Mouse (Mus musculus) myocyte (in vitro differentiated cells): ENCODE data around the gene Fndc9. TPM values are rescaled to one million over a fixed set of nuclear protein-coding genes. Genes with fewer than 3 reads are reported as not detected.

Experiments
- H3K27me3 ChIP-seq: one replicate; pipeline ENCODE4 v1.6.1; 2011; ENCODE audit not compliant: control insufficient read depth, insufficient read depth, insufficient read length
- H3K36me3 ChIP-seq: one replicate; pipeline ENCODE4 v1.6.1; 2011; ENCODE audit not compliant: control insufficient read depth, insufficient read depth
- H3K4me2 ChIP-seq: one replicate; pipeline ENCODE4 v1.6.1; 2011; ENCODE audit warnings: low read depth, control low read depth
- H3K4me3 ChIP-seq: one replicate; pipeline ENCODE4 v1.5.1; 2011; ENCODE audit warnings: mild to moderate bottlenecking, control low read depth, moderate library complexity
- H3K79me2 ChIP-seq: one replicate; pipeline ENCODE4 v1.6.1; 2011; ENCODE audit not compliant: control insufficient read depth, insufficient read depth
- H3ac ChIP-seq: one replicate; pipeline ENCODE4 v1.6.1; 2011; ENCODE audit not compliant: control insufficient read depth, insufficient read length
- CEBPB ChIP-seq: IDR thresholded peaks from 2 replicates; pipeline ENCODE4 v1.6.1; 2011; ENCODE audit warnings: mild to moderate bottlenecking, moderate library complexity; ENCODE audit not compliant: poor library complexity, insufficient read depth, severe bottlenecking
- E2F4 ChIP-seq: IDR thresholded peaks from one replicate; pipeline ENCODE4 v1.6.1; 2011; ENCODE audit warnings: mild to moderate bottlenecking, control low read depth, moderate library complexity; ENCODE audit not compliant: insufficient read depth
- MAX ChIP-seq: IDR thresholded peaks from one replicate; pipeline ENCODE4 v1.6.1; 2011; ENCODE audit warnings: low read depth, mild to moderate bottlenecking, control low read depth
- MYOD1 ChIP-seq, 3 experiments: IDR thresholded peaks; one replicate each; pipeline ENCODE4 v1.6.1; 2011; ENCODE audit warnings: control low read depth in 2 of 3, low read depth in 2 of 3, mild to moderate bottlenecking in 2 of 3, moderate library complexity in 1 of 3; ENCODE audit not compliant: insufficient read length in 2 of 3, control insufficient read depth in 1 of 3
- MYOG ChIP-seq, 3 experiments: IDR thresholded peaks; one replicate each; pipeline ENCODE4 v1.6.1; 2011; ENCODE audit warnings: control low read depth in 2 of 3, low read depth in 2 of 3, mild to moderate bottlenecking in 2 of 3; ENCODE audit not compliant: insufficient read length in 2 of 3, control insufficient read depth in 1 of 3, insufficient read depth in 1 of 3
- POLR2A ChIP-seq: IDR thresholded peaks from one replicate; pipeline ENCODE4 v1.6.1; 2011; ENCODE audit warnings: low read depth, mild to moderate bottlenecking, control low read depth, moderate library complexity; ENCODE audit not compliant: insufficient read length
- POLR2AphosphoS2 ChIP-seq: IDR thresholded peaks from one replicate; pipeline ENCODE4 v1.6.1; 2011; ENCODE audit warnings: low read depth, control low read depth; ENCODE audit not compliant: insufficient read length
- REST ChIP-seq: IDR thresholded peaks from one replicate; pipeline ENCODE4 v1.6.1; 2011; ENCODE audit warnings: mild to moderate bottlenecking, control low read depth, moderate library complexity; ENCODE audit not compliant: insufficient read depth, insufficient read length
- SRF ChIP-seq: IDR thresholded peaks from one replicate; pipeline ENCODE4 v1.6.1; 2011; ENCODE audit warnings: low read depth; ENCODE audit not compliant: control insufficient read depth, insufficient read length
- TCF12 ChIP-seq: IDR thresholded peaks from one replicate; pipeline ENCODE4 v1.6.1; 2011; ENCODE audit warnings: mild to moderate bottlenecking, control low read depth; ENCODE audit not compliant: poor library complexity, insufficient read depth, severe bottlenecking
- TCF3 ChIP-seq: IDR thresholded peaks from one replicate; pipeline ENCODE4 v1.6.1; 2011; ENCODE audit warnings: low read depth, control low read depth; ENCODE audit not compliant: insufficient read length
- USF1 ChIP-seq: IDR thresholded peaks from one replicate; pipeline ENCODE4 v1.6.1; 2011; ENCODE audit warnings: low read depth, mild to moderate bottlenecking, control low read depth, moderate library complexity
- polyA plus RNA-seq: library from polyadenylated mRNA; unstranded; fragments of >200 nt; fragmentation: generic; extraction: Trizol; gene quantifications from one replicate; pipeline ENCODE4 v1.2.1, GENCODE M21; 2012; ENCODE audit warnings: missing spikeins

Gene Fndc9
- 0.74 TPM for polyA plus RNA-seq

GRCm38 (mm10) chr11:46235334-46235733, at the start of gene Fndc9:
Fndc9 (plus strand) TSS chr11:46235531.
- H3ac ChIP-seq: no peak within 1 kb of the TSS
- H3K27me3 ChIP-seq: no peaks in the 10 kb centered on the region
- no peaks in the 10 kb centered on the region for H3K79me2 ChIP-seq
- H3K4me2 ChIP-seq: no peak within 1 kb of the TSS
- TF ChIP-seq SRF: no peak
- H3K36me3 ChIP-seq: no peaks in the 10 kb centered on the region
- H3K4me3 ChIP-seq: no peak within 1 kb of the TSS

- no peak overlapping the region for H3K4me3 ChIP-seq
- H3ac ChIP-seq: no peak overlapping the region
- H3K27me3 ChIP-seq: no peaks in the 10 kb centered on the region
- H3K4me2 ChIP-seq: no peak overlapping the region
- no peaks in the 10 kb centered on the region for H3K36me3 ChIP-seq
- H3K79me2 ChIP-seq: no peaks in the 10 kb centered on the region
- TF ChIP-seq CEBPB (no peak), REST (no peak), TCF12 (no peak), USF1 (no peak), POLR2AphosphoS2 (no peak), MYOG (IDR thresholded peaks at IDR 0.05; ENCODE audit: control insufficient read depth in 1 of 3, insufficient read depth in 1 of 3, insufficient read length in 2 of 3, low read depth in 2 of 3) (no peak), TCF3 (no peak), POLR2A (no peak), E2F4 (no peak), MAX (no peak), SRF (no peak), MYOD1 (IDR thresholded peaks at IDR 0.05; ENCODE audit: control insufficient read depth in 1 of 3, insufficient read length in 2 of 3, low read depth in 2 of 3) (no peak)
These were observed 47.0 kb upstream of the Fndc9 start for GRCm38 (mm10) chr11:46188283-46188682.

- Histone ChIP-seq H3K27me3 (no peaks in the 10 kb centered on the region), H3ac (no peak overlapping the region), H3K4me3 (no peak overlapping the region), H3K79me2 (no peaks in the 10 kb centered on the region), H3K4me2 (no peak overlapping the region), H3K36me3 (no peaks in the 10 kb centered on the region)
- TF ChIP-seq MYOG (IDR thresholded peaks at IDR 0.05; ENCODE audit: control insufficient read depth in 1 of 3, insufficient read depth in 1 of 3, insufficient read length in 2 of 3, low read depth in 2 of 3): no peak
- TF ChIP-seq POLR2AphosphoS2: no peak
- no peak for TF ChIP-seq REST
- no peak for TF ChIP-seq TCF12
These were observed 41.2 kb upstream of the Fndc9 start for GRCm38 (mm10) chr11:46194175-46194574.

- H3K27me3 ChIP-seq: no peaks in the 10 kb centered on the region
- no peaks in the 10 kb centered on the region for H3K79me2 ChIP-seq
- TF ChIP-seq POLR2AphosphoS2 (no peak), TCF12 (no peak), SRF (no peak), CEBPB (no peak), USF1 (no peak), MYOD1 (IDR thresholded peaks at IDR 0.05; ENCODE audit: control insufficient read depth in 1 of 3, insufficient read length in 2 of 3, low read depth in 2 of 3) (no peak), MYOG (IDR thresholded peaks at IDR 0.05; ENCODE audit: control insufficient read depth in 1 of 3, insufficient read depth in 1 of 3, insufficient read length in 2 of 3, low read depth in 2 of 3) (no peak), MAX (no peak), POLR2A (no peak), REST (no peak), E2F4 (no peak), TCF3 (no peak)
- no peak overlapping the region for H3K4me3 ChIP-seq
- H3K36me3 ChIP-seq: no peaks in the 10 kb centered on the region
- H3K4me2 ChIP-seq: no peak overlapping the region
- H3ac ChIP-seq: no peak overlapping the region
These were observed 34.7 kb upstream of the Fndc9 start for GRCm38 (mm10) chr11:46200664-46201063.

- Histone ChIP-seq H3K79me2 (no peaks in the 10 kb centered on the region), H3K4me3 (no peak overlapping the region), H3ac (no peak overlapping the region), H3K4me2 (no peak overlapping the region), H3K36me3 (no peaks in the 10 kb centered on the region), H3K27me3 (no peaks in the 10 kb centered on the region)
- TF ChIP-seq TCF3 (no peak), MAX (no peak), TCF12 (no peak), POLR2A (no peak), USF1 (no peak), E2F4 (no peak), SRF (no peak), MYOG (IDR thresholded peaks at IDR 0.05; ENCODE audit: control insufficient read depth in 1 of 3, insufficient read depth in 1 of 3, insufficient read length in 2 of 3, low read depth in 2 of 3) (no peak), CEBPB (no peak), POLR2AphosphoS2 (no peak), MYOD1 (IDR thresholded peaks at IDR 0.05; ENCODE audit: control insufficient read depth in 1 of 3, insufficient read length in 2 of 3, low read depth in 2 of 3) (no peak), REST (no peak)
These were observed 33.4 kb upstream of the Fndc9 start for GRCm38 (mm10) chr11:46201636-46202546.
